Mouse (Mus musculus): ENCODE results near the gene Adgrv1. TPM values are rescaled to one million over a fixed set of nuclear protein-coding genes. Genes with fewer than 3 reads are reported as not detected.
A peak's percentile ranks its signal among the peaks of the same experiment; 100 is the strongest.
"Not testable (repeated sequence)": the region's sequence is repeated elsewhere in the genome, so short reads cannot be mapped to it uniquely, and the experiment has no call there.

Adgrv1 gene
- polyA plus RNA-seq, 1 experiment from 2014 or later = 5.6 TPM

GRCm38 (mm10) chr13:81629395-81629794 lies 3.6 kb downstream of the Adgrv1 start:
- 38% methylated on average over 3 of the region's 3 CpGs for WGBS
- H3K27me3 ChIP-seq (replicated peaks; ENCODE audit: control insufficient read depth, insufficient read depth, low read length) = no peaks in the 10 kb centered on the region
- H3K4me2 ChIP-seq (ENCODE audit: low read length) = no peak overlapping the region
- no peaks in the 10 kb centered on the region for H3K4me1 ChIP-seq (ENCODE audit: control insufficient read depth, insufficient read depth, low read depth, low read length)
- no peaks in the 10 kb centered on the region for H3K9me3 ChIP-seq (ENCODE audit: control insufficient read depth, low read length)
- no peaks in the 10 kb centered on the region for H3K36me3 ChIP-seq (ENCODE audit: control insufficient read depth, insufficient read depth, low read length)
- no peak overlapping the region for H3K9ac ChIP-seq (ENCODE audit: low read depth, low read length)
- H3K27ac ChIP-seq (ENCODE audit: low read depth, low read length) = no peak overlapping the region
- ATAC-seq = no peak
- no peak overlapping the region for H3K4me3 ChIP-seq (ENCODE audit: low read length)

GRCm38 (mm10) chr13:81628631-81629190 lies 4.2 kb downstream of the Adgrv1 start:
- Histone ChIP-seq H3K9me3 (ENCODE audit: control insufficient read depth, low read length) (no peaks in the 10 kb centered on the region), H3K4me3 (ENCODE audit: low read length) (no peak overlapping the region), H3K36me3 (ENCODE audit: control insufficient read depth, insufficient read depth, low read length) (no peaks in the 10 kb centered on the region), H3K27ac (ENCODE audit: low read depth, low read length) (no peak overlapping the region), H3K4me2 (ENCODE audit: low read length) (no peak overlapping the region), H3K27me3 (replicated peaks; ENCODE audit: control insufficient read depth, insufficient read depth, low read length) (no peaks in the 10 kb centered on the region), H3K4me1 (ENCODE audit: control insufficient read depth, insufficient read depth, low read depth, low read length) (no peaks in the 10 kb centered on the region), H3K9ac (ENCODE audit: low read depth, low read length) (no peak overlapping the region)
- WGBS = 27% methylated on average over 2 of the region's 2 CpGs
- ATAC-seq = no peak

GRCm38 (mm10) chr13:81627861-81628260 lies 5.1 kb downstream of the Adgrv1 start:
- H3K4me2 ChIP-seq (ENCODE audit: low read length); H3K27ac ChIP-seq (ENCODE audit: low read depth, low read length); H3K4me3 ChIP-seq (ENCODE audit: low read length); H3K27me3 ChIP-seq (replicated peaks; ENCODE audit: control insufficient read depth, insufficient read depth, low read length); H3K36me3 ChIP-seq (ENCODE audit: control insufficient read depth, insufficient read depth, low read length); H3K9ac ChIP-seq (ENCODE audit: low read depth, low read length); H3K4me1 ChIP-seq (ENCODE audit: control insufficient read depth, insufficient read depth, low read depth, low read length); H3K9me3 ChIP-seq (ENCODE audit: control insufficient read depth, low read length): not testable (repeated sequence)
- peak; percentile 28; the same call in 1 of the 2 replicates for ATAC-seq
- 36% methylated on average over 1 of the region's 1 CpGs for WGBS

GRCm38 (mm10) chr13:81610349-81610748 lies 22.6 kb downstream of the Adgrv1 start:
- 78% methylated on average over 4 of the region's 4 CpGs for WGBS
- no peak overlapping the region for H3K4me3 ChIP-seq (ENCODE audit: low read length)
- H3K27ac ChIP-seq (ENCODE audit: low read depth, low read length) = no peak overlapping the region
- no peak for ATAC-seq
- H3K4me1 ChIP-seq (ENCODE audit: control insufficient read depth, insufficient read depth, low read depth, low read length) = no peaks in the 10 kb centered on the region
- no peak overlapping the region for H3K9ac ChIP-seq (ENCODE audit: low read depth, low read length)
- H3K36me3 ChIP-seq (ENCODE audit: control insufficient read depth, insufficient read depth, low read length) = no peaks in the 10 kb centered on the region
- no peak overlapping the region for H3K4me2 ChIP-seq (ENCODE audit: low read length)
- H3K27me3 ChIP-seq (replicated peaks; ENCODE audit: control insufficient read depth, insufficient read depth, low read length) = no peaks in the 10 kb centered on the region
- no peaks in the 10 kb centered on the region; the same call in 1 of the 2 replicates for H3K9me3 ChIP-seq (ENCODE audit: control insufficient read depth, low read length)

- Histone ChIP-seq H3K9ac (ENCODE audit: low read depth, low read length) (no peak overlapping the region), H3K4me1 (ENCODE audit: control insufficient read depth, insufficient read depth, low read depth, low read length) (no peaks in the 10 kb centered on the region), H3K36me3 (ENCODE audit: control insufficient read depth, insufficient read depth, low read length) (no peaks in the 10 kb centered on the region), H3K9me3 (ENCODE audit: control insufficient read depth, low read length) (peaks cover 5% of the 10 kb centered on the region), H3K27me3 (replicated peaks; ENCODE audit: control insufficient read depth, insufficient read depth, low read length) (no peaks in the 10 kb centered on the region), H3K27ac (ENCODE audit: low read depth, low read length) (no peak overlapping the region), H3K4me2 (ENCODE audit: low read length) (no peak overlapping the region), H3K4me3 (ENCODE audit: low read length) (no peak overlapping the region)
- WGBS = 98% methylated on average over 2 of the region's 2 CpGs
- ATAC-seq = no peak
Observed at GRCm38 (mm10) chr13:81606991-81607390, 26.0 kb downstream of the Adgrv1 start.

GRCm38 (mm10) chr13:81596910-81597607 lies 35.9 kb downstream of the Adgrv1 start:
- Histone ChIP-seq H3K4me1 (ENCODE audit: control insufficient read depth, insufficient read depth, low read depth, low read length) (no peaks in the 10 kb centered on the region), H3K4me3 (ENCODE audit: low read length) (no peak overlapping the region), H3K4me2 (ENCODE audit: low read length) (no peak overlapping the region), H3K27me3 (replicated peaks; ENCODE audit: control insufficient read depth, insufficient read depth, low read length) (no peaks in the 10 kb centered on the region), H3K27ac (ENCODE audit: low read depth, low read length) (no peak overlapping the region), H3K9me3 (ENCODE audit: control insufficient read depth, low read length) (no peaks in the 10 kb centered on the region), H3K36me3 (ENCODE audit: control insufficient read depth, insufficient read depth, low read length) (no peaks in the 10 kb centered on the region), H3K9ac (ENCODE audit: low read depth, low read length) (no peak overlapping the region)
- WGBS = 25% methylated on average over 9 of the region's 9 CpGs
- ATAC-seq = no peak

GRCm38 (mm10) chr13:81578692-81579091 lies 54.3 kb downstream of the Adgrv1 start:
- ATAC-seq = no peak
- no peaks in the 10 kb centered on the region for H3K36me3 ChIP-seq (ENCODE audit: control insufficient read depth, insufficient read depth, low read length)
- WGBS = 96% methylated on average over 8 of the region's 8 CpGs
- H3K9ac ChIP-seq (ENCODE audit: low read depth, low read length) = no peak overlapping the region
- H3K4me2 ChIP-seq (ENCODE audit: low read length) = no peak overlapping the region
- no peak overlapping the region for H3K27ac ChIP-seq (ENCODE audit: low read depth, low read length)
- no peaks in the 10 kb centered on the region for H3K27me3 ChIP-seq (replicated peaks; ENCODE audit: control insufficient read depth, insufficient read depth, low read length)
- H3K4me1 ChIP-seq (ENCODE audit: control insufficient read depth, insufficient read depth, low read depth, low read length) = no peaks in the 10 kb centered on the region
- H3K9me3 ChIP-seq (ENCODE audit: control insufficient read depth, low read length) = no peaks in the 10 kb centered on the region
- H3K4me3 ChIP-seq (ENCODE audit: low read length) = no peak overlapping the region

GRCm38 (mm10) chr13:81570241-81570821 lies 62.6 kb downstream of the Adgrv1 start:
- 11% methylated on average over 12 of the region's 12 CpGs for WGBS
- peak; percentile 93 for ATAC-seq
- Histone ChIP-seq H3K4me1 (ENCODE audit: control insufficient read depth, insufficient read depth, low read depth, low read length) (peaks cover 3% of the 10 kb centered on the region; the same call in 1 of the 2 replicates), H3K4me3 (ENCODE audit: low read length) (peak overlapping the region; percentile 35), H3K27ac (ENCODE audit: low read depth, low read length) (no peak overlapping the region), H3K27me3 (replicated peaks; ENCODE audit: control insufficient read depth, insufficient read depth, low read length) (no peaks in the 10 kb centered on the region), H3K9ac (ENCODE audit: low read depth, low read length) (peak overlapping the region; percentile 57), H3K4me2 (ENCODE audit: low read length) (peak overlapping the region; percentile 50), H3K36me3 (ENCODE audit: control insufficient read depth, insufficient read depth, low read length) (no peaks in the 10 kb centered on the region), H3K9me3 (ENCODE audit: control insufficient read depth, low read length) (no peaks in the 10 kb centered on the region)

GRCm38 (mm10) chr13:81550024-81550423 lies 82.9 kb downstream of the Adgrv1 start:
- no peak for ATAC-seq
- no peaks in the 10 kb centered on the region for H3K27me3 ChIP-seq (replicated peaks; ENCODE audit: control insufficient read depth, insufficient read depth, low read length)
- H3K4me3 ChIP-seq (ENCODE audit: low read length) = no peak overlapping the region
- no peak overlapping the region for H3K4me2 ChIP-seq (ENCODE audit: low read length)
- no peak overlapping the region for H3K27ac ChIP-seq (ENCODE audit: low read depth, low read length)
- H3K9ac ChIP-seq (ENCODE audit: low read depth, low read length) = no peak overlapping the region
- no peaks in the 10 kb centered on the region for H3K9me3 ChIP-seq (ENCODE audit: control insufficient read depth, low read length)
- no peaks in the 10 kb centered on the region for H3K4me1 ChIP-seq (ENCODE audit: control insufficient read depth, insufficient read depth, low read depth, low read length)
- 81% methylated on average over 1 of the region's 1 CpGs for WGBS
- H3K36me3 ChIP-seq (ENCODE audit: control insufficient read depth, insufficient read depth, low read length) = no peaks in the 10 kb centered on the region
